Mouse (Mus musculus) kidney, postnatal 0 days (tissue): ENCODE data around the gene Dmrt3. TPM values are rescaled to one million over a fixed set of nuclear protein-coding genes. Genes with fewer than 3 reads are reported as not detected.

ENCODE experiments used
- ATAC-seq: fragments of 200-750 bp; cut with Nextera tagmentation; replicated peaks from 2 replicates; pipeline ENCODE4 v1.8.0; 2017; ENCODE audit warnings: low read depth, moderate number of reproducible peaks, moderate TSS enrichment, moderate library complexity; ENCODE audit not compliant: low FRiP score
- DNase-seq: peaks from one replicate; pipeline ENCODE4 v3.0.0-alpha.2; 2016; ENCODE audit warnings: low spot score
- H3K27ac ChIP-seq: fragments of 300-500 bp; sonication (generic); 2 replicates; pipeline ENCODE4 v1.5.1; 2014; ENCODE audit warnings: mild to moderate bottlenecking
- H3K27me3 ChIP-seq: fragments of 300-500 bp; sonication (generic); 2 replicates; pipeline ENCODE4 v1.6.1; 2014; ENCODE audit warnings: low read length, mixed read lengths; ENCODE audit not compliant: insufficient read depth
- H3K36me3 ChIP-seq: fragments of 300-500 bp; sonication (generic); 2 replicates; pipeline ENCODE4 v1.6.1; 2014; ENCODE audit warnings: low read length, mixed read lengths; ENCODE audit not compliant: insufficient read depth
- H3K4me1 ChIP-seq: fragments of 300-500 bp; sonication (generic); replicated peaks from 2 replicates; pipeline ENCODE4 v1.6.1; 2014; ENCODE audit warnings: antibody characterized with exemption, low read length, mixed read lengths; ENCODE audit not compliant: insufficient read depth
- H3K4me2 ChIP-seq: fragments of 300-500 bp; sonication (generic); 2 replicates; pipeline ENCODE4 v1.6.1; 2014; ENCODE audit warnings: mild to moderate bottlenecking, low read length, moderate library complexity, mixed read lengths
- H3K4me3 ChIP-seq: fragments of 300-500 bp; sonication (generic); replicated peaks from 2 replicates; pipeline ENCODE4 v1.5.1; 2014; ENCODE audit warnings: low read depth, low read length
- H3K9ac ChIP-seq: fragments of 300-500 bp; sonication (generic); 2 replicates; pipeline ENCODE4 v1.6.1; 2014; ENCODE audit warnings: low read depth, low read length
- H3K9me3 ChIP-seq: fragments of 300-500 bp; sonication (generic); replicated peaks from 2 replicates; pipeline ENCODE4 v1.6.1; 2016; ENCODE audit warnings: low read length, inconsistent platforms, mixed read lengths
- CTCF ChIP-seq: IDR thresholded peaks from 2 replicates; pipeline ENCODE4 v1.5.1; 2016; ENCODE audit warnings: antibody characterized with exemption, low read depth, mild to moderate bottlenecking, moderate library complexity
- WGBS: fragments of 180-500 bp; shearing (Covaris S2); extraction: QIAGEN DNeasy Blood & Tissue Kit; methylation state at CpG from one replicate; pipeline ENCODE4 v1.1.7; 2014; 5-methylcytosine and 5-hydroxymethylcytosine counted together
- polyA plus RNA-seq: library from polyadenylated mRNA; unstranded; fragments of >200 nt; fragmentation: Nextera tagmentation; extraction: Ambion mirVana; gene quantifications from 2 replicates; pipeline ENCODE4 v1.2.1, GENCODE M21; 2015

The Dmrt3 gene
- polyA plus RNA-seq, 1 experiment from 2014 or later = 0.04 TPM

DNA sequence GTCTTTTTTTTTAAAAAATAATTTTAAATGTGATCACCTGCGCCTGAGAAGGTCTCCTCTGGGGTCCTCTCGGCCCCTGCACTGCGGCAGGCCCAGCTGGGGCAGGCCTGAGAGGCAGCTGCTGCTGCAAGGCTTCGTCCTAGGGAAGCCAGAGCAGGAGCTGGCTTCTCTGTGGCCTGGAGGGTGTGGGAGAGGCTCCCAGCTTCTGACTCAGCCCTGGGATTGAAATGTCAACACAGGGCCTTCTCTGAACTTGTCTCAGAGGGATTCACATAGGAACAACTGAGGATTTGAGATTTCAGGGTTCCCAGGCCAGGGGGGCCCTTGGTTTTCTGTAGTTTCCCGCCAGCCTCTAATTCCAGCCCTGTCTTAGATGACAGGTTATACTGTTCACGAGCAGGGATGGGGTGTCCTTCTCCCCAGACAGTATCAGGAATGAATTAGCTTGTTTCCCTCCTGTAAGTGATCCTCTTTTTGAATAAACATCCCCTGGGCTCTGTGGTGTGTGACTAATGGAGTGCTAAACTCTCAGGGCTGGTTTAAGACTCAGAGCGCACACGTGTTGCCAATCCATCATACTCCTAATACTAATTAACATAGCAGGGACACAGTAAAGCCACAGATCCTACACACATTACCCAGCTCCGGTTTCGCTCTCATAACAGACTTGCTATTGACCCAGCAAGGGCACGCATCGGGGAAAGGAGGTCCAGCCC lies 44.1 kb downstream of the Dmrt3 start:
- Histone ChIP-seq H3K36me3 (no peaks in the 10 kb centered on the region), H3K27ac (no peak overlapping the region), H3K4me2 (no peak overlapping the region), H3K4me3 (no peak overlapping the region), H3K9me3 (no peaks in the 10 kb centered on the region), H3K9ac (no peak overlapping the region), H3K27me3 (peaks cover 17% of the 10 kb centered on the region; the same call in 1 of the 2 replicates), H3K4me1 (no peaks in the 10 kb centered on the region)
- ATAC-seq (peak; percentile 76; the same call in 1 of the 2 replicates), DNase-seq (peak; percentile 79)
- 30% methylated on average over 12 of the region's 12 CpGs for WGBS
- no peak for TF ChIP-seq CTCF

DNA sequence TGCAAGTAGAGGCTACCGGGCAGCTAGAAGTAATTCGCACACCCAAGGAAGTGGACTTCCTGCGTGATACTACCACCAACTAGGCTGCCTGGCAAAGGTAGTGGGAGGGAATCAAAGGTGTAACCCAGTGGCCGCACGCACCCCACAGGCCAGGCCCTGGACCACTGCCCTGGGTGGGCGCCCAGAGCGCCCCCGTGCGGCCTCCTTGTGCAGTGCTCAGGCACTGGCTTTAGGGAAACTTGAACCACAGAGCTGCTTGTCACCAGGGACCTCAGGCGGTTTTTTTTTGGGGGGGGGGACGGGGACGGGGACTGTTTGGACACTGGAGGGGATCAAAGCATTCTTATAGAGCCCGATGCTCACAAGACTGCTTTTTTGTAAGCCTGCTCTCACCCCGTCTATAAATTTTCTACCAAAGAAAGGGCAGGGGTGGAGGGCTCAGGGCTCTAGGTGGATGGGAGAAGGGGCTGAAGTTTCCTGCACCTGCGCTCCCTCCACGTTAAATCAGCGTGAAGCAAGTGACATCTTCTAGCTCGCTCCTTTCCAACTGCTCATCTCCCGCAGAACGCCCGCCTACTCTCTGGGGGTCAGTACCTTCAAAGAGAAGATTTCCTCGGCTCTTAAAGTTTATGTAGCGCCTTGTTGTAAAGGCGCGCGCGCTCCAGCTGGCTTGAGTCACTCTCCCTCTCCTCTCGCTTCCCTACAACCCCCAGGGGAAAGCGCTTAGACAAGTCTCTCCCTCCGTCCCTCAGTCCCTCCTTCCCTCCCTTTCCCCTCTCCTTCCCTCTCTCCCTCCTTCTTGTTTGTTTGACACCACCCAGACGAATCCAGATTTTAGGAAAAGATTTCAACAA lies 55.6 kb downstream of the Dmrt3 start:
- WGBS = 1% methylated on average over 30 of the region's 31 CpGs
- no peak overlapping the region for H3K4me2 ChIP-seq
- H3K27ac ChIP-seq = no peak overlapping the region
- H3K4me3 ChIP-seq = no peak overlapping the region
- DNase-seq (peak; percentile 44), ATAC-seq (no peak; the same call in 1 of the 2 replicates)
- TF ChIP-seq CTCF = peak; percentile 40; the same call in 1 of the 2 replicates
- no peaks in the 10 kb centered on the region for H3K4me1 ChIP-seq
- no peaks in the 10 kb centered on the region for H3K36me3 ChIP-seq
- no peak overlapping the region for H3K9ac ChIP-seq
- H3K27me3 ChIP-seq = peaks cover 76% of the 10 kb centered on the region
- no peaks in the 10 kb centered on the region for H3K9me3 ChIP-seq

DNA sequence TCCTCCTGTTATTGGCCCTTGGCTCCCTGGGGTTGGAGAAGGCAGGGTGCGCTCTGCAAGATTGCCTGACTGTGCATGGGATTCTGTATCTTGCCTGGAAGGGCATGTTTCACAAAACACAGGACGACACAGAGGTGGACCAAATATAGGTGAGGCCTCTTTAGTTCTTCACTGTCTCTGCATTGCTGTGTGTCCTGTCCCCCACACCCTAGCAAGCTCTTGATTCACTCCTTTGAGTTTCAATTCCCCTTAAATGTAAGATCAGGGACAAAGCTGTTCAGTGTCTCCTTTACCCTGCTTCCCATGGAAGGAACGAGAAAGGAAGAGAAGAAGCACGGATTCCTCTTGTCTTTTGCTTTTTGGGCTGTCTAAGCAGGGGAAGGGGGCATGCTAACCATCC lies 57.7 kb downstream of the Dmrt3 start:
- ATAC-seq (no peak), DNase-seq (no peak)
- peaks cover 8% of the 10 kb centered on the region; the same call in 1 of the 2 replicates for H3K4me1 ChIP-seq
- no peak overlapping the region for H3K9ac ChIP-seq
- no peak overlapping the region for H3K4me2 ChIP-seq
- no peaks in the 10 kb centered on the region for H3K9me3 ChIP-seq
- peaks cover 90% of the 10 kb centered on the region for H3K27me3 ChIP-seq
- H3K36me3 ChIP-seq = no peaks in the 10 kb centered on the region
- TF ChIP-seq CTCF = no peak
- H3K4me3 ChIP-seq = no peak overlapping the region
- 13% methylated on average over 4 of the region's 4 CpGs for WGBS
- H3K27ac ChIP-seq = no peak overlapping the region

DNA sequence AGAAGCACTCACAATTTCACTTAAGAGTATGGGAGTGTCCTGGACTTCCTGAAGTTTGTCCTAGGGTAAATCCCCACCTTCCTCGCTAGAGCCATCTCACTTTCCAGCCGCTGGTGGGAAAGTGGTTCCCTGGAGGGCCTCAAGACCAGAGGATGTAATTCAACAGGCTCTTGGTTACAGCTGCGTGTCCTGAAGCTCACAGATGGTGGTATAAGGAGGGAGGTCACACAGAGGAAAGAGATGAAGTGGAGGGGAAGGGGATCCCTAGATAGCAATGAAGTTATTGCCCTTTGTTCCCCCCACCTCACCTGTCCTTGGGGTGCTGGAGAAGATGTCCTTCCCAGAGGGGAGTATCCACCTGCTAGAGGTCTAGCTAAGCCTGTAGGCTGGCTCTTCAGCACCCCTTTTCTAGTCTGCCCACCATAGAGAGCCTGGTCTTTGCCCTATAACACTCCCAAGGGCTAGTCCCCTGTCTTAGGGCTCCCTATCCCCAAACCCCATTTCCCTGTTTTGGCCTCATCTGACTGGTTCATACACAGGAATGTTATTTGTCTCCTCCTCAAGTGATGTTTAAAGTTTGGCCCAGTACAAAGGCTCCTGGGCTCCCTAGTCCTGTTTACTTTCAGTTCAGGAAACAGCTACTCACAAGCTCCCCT lies 59.6 kb downstream of the Dmrt3 start:
- ATAC-seq = no peak
- no peak for TF ChIP-seq CTCF
- no peaks in the 10 kb centered on the region for H3K36me3 ChIP-seq
- H3K9me3 ChIP-seq = no peaks in the 10 kb centered on the region
- H3K4me1 ChIP-seq = peaks cover 8% of the 10 kb centered on the region; the same call in 1 of the 2 replicates
- H3K27me3 ChIP-seq = peaks cover 93% of the 10 kb centered on the region
- no peak overlapping the region for H3K27ac ChIP-seq
- no peak overlapping the region for H3K9ac ChIP-seq
- WGBS = 3% methylated on average over 3 of the region's 3 CpGs
- no peak for DNase-seq
- H3K4me2 ChIP-seq = no peak overlapping the region
- H3K4me3 ChIP-seq = no peak overlapping the region

DNA sequence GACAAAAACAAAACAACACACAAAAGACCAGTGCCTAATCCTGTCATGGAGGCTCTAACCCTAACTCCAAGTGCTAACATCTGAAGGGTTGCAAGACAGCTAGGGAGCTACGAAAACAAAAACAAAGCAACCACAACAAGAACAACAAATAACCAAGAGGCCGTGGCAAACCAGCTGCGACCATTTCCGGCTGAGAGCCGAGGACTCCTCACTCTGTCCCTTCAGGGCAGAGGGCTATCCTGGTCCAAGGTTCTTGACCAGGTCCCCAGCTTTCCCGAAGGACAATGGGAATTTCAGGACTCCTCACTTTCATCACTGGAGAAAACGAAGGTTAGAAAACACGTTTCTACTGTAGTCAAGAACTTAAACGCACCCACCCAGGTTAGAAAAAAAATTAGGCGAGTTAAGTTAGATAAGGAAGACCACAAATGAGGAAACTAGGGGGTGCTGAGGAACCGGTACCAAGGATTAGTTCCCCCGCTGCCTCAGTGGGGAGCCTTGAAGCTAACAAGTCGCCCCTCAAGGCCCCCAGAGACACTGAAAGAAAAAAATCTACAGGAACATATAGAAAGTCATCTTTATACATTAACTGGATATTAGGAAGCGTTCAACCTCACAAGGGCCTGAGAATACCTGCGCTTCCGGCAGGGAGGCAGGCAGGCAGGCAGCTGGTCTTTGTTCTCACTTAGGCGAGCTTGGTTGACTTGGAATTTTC lies 60.6 kb downstream of the Dmrt3 start:
- H3K27ac ChIP-seq = no peak overlapping the region

DNA sequence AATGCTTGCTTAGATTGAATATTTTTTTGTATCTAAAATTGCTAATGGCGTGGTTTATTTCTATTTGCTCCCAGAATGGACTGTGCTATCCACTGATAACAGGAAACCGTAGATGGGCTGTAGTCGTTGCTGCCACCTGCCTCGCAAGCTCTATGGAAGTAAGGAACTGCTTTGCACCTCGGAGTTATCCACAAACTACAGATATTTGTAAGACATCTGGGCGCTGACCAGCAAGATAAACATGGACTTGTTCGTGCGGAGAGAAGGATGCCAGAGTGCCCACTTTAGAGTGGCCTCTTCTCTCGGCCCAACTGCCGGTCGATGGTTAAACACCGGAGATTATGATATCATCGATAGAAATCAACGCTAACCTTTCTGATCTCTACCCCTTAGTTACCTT lies 61.6 kb downstream of the Dmrt3 start:
- H3K9me3 ChIP-seq = no peaks in the 10 kb centered on the region
- peak overlapping the region; percentile 62 for H3K4me2 ChIP-seq
- H3K9ac ChIP-seq = no peak overlapping the region
- TF ChIP-seq CTCF = no peak
- no peaks in the 10 kb centered on the region for H3K36me3 ChIP-seq
- H3K27ac ChIP-seq = no peak overlapping the region
- peak overlapping the region; percentile 34 for H3K4me3 ChIP-seq
- ATAC-seq (no peak; the same call in 1 of the 2 replicates), DNase-seq (no peak)
- peaks cover 90% of the 10 kb centered on the region for H3K27me3 ChIP-seq
- peaks cover 8% of the 10 kb centered on the region; the same call in 1 of the 2 replicates for H3K4me1 ChIP-seq
- under 1% methylated on average over 14 of the region's 14 CpGs for WGBS

More for the DNA sequence above, 60.6 kb downstream of the Dmrt3 start:
- WGBS = 2% methylated on average over 17 of the region's 17 CpGs
- no peak for TF ChIP-seq CTCF
- ATAC-seq (no peak), DNase-seq (no peak)
- H3K4me2 ChIP-seq = no peak overlapping the region
- no peak overlapping the region for H3K4me3 ChIP-seq
- no peaks in the 10 kb centered on the region for H3K36me3 ChIP-seq
- H3K4me1 ChIP-seq = peaks cover 8% of the 10 kb centered on the region; the same call in 1 of the 2 replicates
- H3K27me3 ChIP-seq = peaks cover 90% of the 10 kb centered on the region
- no peaks in the 10 kb centered on the region for H3K9me3 ChIP-seq
- H3K9ac ChIP-seq = no peak overlapping the region
